Mouse (Mus musculus) telencephalon, adult 2 months (tissue): ENCODE results near the gene Nucb1.

Experiments
- DNase-seq: peaks from one replicate; pipeline ENCODE4 v3.0.0-alpha.2; 2011; ENCODE audit warnings: low read depth, low spot score

The Nucb1 gene

DNA sequence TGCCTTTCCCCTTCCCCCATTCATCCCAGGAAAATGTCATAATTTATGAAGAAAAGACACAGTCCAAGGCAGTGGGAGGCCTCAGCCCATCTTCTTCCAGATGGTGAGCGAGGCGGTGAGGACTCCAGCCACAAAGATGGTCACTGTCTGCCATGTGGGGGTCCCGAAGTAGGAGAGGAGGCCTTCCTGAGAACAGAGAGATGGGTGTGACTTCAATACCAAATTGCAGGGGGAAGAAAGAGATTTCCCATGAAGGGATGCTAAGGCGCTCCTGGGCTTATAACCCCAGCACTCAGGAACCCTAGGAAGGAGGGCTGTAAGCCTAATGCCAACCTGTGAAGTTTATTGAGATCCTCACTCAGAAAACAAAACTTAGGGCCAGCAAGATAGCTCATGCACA is 48.4 kb downstream of the Nucb1 start:
- DNase-seq = no peak

DNA sequence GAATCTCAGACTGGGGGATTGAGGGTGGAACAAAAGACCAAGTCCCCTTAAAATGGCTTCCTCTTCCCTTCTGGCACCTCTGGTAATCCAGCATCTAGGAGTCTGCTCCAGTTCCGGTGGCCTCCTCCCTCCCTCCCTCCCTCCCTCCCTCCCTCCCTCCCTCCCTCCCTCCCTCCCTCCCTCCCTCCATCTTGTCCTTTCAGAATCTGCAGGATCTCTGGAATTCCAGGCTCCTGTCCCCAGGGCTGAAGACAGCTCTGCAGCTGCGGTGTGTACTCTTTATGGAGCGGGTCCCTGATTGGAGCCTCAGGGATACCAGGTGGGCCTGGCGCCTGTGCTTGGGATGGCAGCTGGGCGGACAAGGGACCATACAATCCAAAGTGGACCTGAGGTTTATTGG is 48.9 kb downstream of the Nucb1 start:
- no peak for DNase-seq

- no peak for DNase-seq
These were observed 49.3 kb downstream of the Nucb1 start for GRCm38 (mm10) chr7:45460860-45461314.

GRCm38 (mm10) chr7:45460377-45460776 is 49.8 kb downstream of the Nucb1 start:
- no peak for DNase-seq

DNA sequence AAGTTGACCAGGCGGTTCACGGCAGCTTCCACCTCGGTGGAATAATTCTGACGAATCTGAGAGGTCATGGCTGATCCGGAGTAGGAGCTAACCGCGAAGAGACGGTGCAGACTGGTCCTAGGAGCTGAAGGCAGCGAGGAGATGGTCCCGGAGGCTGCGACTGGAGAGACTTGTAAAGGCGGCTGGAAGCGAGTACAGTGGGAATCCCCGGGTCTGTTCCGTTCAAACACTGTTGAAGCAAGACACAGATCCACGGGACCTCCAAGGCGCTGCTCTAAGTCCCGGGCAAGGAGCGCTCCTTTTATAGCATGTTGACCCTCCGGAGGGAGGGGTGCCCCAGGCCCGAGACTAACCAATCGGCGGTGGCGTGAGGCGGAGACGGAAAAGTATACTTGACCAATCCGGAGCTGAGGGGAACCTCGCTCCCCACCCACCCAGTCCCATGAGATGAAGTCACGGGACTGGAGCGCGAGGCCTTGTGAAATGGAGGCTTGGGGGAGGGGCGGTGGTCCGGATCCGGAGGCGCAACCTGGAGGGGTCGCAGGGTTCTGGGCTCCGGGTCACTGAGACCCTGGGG is 50.6 kb downstream of the Nucb1 start, which contains the start of gene Ftl1:
TSS of gene Ftl1 (minus strand) at position 321 of the 577 bp plus-strand sequence.
- peak; percentile 97 for DNase-seq

GRCm38 (mm10) chr7:45458748-45459563 is 51.2 kb downstream of the Nucb1 start:
- no peak for DNase-seq

DNA sequence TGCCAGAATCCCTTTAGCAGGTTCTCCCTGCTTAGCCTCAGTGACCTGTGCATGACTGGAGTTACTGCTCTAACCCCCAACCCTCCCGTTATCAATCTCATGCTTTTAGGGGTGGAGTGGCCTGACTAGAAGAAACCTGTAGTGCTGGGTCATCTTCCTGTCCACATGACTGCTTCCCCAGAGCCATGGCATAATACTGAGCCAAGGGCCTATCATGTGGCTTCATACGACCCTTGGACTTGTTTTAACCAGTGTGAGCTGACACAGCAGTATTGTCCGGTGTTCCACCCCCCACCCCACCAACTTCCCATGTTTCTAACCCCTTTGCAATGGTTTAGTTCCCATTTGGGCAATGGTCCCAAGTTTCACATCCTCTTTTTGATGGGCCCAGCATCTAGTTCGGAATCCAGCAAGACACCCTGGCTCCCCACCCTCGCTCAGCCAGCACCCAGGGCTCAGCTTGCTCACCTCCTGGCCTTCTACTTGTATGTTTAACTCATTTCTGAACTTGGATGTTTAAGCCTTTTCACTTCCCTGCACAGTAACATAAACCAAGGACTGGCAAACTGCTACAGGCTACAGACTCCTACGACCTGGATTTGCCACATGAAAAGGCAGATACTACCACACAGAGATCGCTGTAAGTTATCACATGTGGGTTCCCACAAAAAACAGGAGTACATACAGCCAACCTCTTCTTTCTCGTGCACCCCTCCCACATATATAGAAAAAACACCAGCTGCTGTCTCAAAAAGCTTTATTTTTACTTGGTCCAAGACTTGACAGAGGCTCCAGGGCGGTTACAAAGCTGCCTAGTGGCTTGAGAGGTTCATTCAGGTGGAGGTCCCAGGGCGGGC is 52.8 kb downstream of the Nucb1 start:
- no peak for DNase-seq

GRCm38 (mm10) chr7:45456721-45457203 is 53.4 kb downstream of the Nucb1 start:
- DNase-seq = no peak

DNA sequence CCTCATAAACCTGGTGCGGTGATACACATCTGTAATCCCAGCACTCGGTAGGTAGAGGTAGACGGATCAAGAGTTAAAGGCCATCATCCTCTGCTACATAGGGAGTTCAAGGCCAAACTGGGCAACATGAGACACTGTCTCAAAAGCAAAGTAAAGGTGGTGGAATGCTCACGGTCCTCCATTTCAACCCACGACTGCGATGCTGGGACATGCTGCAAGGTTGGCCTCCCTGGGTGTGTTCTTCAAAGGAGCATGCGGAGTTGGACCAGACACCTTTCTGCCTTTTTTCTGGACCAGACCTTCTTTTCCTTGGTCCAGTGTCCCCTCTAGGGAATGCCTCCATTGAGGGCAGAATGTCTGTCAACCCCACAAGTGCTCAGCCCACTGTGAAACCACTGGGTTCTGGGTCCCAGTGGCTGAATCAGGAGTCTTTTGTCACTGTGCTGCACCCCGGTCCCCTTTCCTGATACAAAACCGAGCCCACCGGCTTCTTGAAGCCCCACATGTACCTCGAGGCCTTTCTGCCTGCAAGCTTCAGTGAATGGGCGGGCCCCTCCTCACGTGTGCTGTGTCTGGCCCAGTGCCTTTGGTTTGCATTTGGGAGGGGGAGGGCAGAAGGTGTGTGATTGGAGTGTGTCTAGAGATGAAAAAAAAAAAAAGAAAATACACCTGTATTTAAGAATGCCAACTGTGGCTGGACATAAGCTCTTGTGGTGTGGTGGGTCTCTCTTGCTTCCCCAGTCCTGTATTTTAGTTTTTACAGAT is 54.1 kb downstream of the Nucb1 start:
- DNase-seq = no peak

- no peak for DNase-seq
These were observed 55.2 kb downstream of the Nucb1 start for GRCm38 (mm10) chr7:45454971-45455370.

DNA sequence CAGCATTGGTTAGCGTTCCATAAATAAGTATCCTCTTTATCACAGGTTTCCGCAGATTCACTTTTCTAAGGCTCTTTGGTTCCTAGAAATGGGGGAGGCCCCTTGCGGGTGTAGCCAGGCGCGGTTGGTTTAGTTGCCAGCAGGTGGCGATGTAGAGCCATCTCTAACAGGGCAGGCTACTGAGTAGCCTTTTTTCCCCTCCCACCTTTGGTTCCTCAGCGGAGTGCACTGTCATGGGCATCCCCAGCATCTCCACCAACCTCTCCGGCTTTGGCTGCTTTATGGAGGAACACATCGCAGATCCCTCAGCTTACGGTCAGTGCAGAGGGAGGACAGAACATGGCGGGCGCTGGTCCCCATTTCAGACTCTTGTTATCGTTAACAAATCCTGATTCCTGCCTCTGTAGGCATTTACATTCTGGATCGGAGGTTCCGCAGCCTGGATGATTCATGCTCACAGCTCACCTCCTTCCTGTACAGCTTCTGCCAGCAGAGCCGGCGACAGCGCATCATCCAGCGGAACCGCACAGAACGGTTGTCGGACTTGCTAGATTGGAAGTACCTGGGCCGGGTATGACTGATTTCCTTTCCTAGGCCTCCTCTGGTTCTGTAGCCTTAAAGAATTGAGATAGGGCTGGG is 58.7 kb downstream of the Nucb1 start:
- peak; percentile 72 for DNase-seq

- no peak for DNase-seq
These were observed 60.2 kb downstream of the Nucb1 start for GRCm38 (mm10) chr7:45449974-45450373.

GRCm38 (mm10) chr7:45447325-45447990 is 62.7 kb downstream of the Nucb1 start:
- DNase-seq = no peak

GRCm38 (mm10) chr7:45446589-45446988 is 63.6 kb downstream of the Nucb1 start:
- DNase-seq = no peak

- DNase-seq = no peak
These were observed 66.4 kb downstream of the Nucb1 start for GRCm38 (mm10) chr7:45443526-45444420.
